Mouse (Mus musculus): ENCODE data around the gene Fn3krp.

DNA sequence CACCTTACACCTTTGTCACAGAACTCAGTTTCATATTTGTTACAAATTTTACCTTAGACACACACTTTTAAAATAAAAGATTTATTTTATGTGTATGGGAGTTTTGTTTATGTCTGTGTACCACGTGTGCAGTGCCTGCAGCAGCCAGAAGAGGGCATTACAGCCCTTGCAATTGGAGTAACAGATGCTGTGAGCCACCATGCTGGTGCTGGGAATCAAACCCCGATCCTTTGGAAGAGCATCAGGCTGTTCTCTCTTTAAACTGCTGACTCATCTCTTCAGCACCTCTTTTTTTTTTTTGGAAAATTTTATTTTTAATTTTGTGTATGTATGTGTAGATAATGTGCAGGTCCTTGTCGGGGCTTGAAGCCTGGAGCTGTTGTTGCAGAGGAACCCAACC is 36.7 kb downstream of the Fn3krp start:
- TF ChIP-seq CTCF (IDR thresholded peaks at IDR 0.05; ENCODE audit: extremely low read depth, insufficient read depth, insufficient read length, insufficient replicate concordance) (no peak), POLR2A (IDR thresholded peaks at IDR 0.05; ENCODE audit: low read depth, low read length) (no peak)

Data from spleen, adult 2 months (tissue).